Comparison of ENCODE assay signal across 18 mouse cellular contexts in genomic region chr19:23817196-23817595, GRCm38 (mm10).
"Had no signal": no experiment of that assay in that cellular context is flagged by ENCODE, and none has a peak within 500 bp of the region (broad histone marks: within the 10 kb centered on the region; RNA-seq: fewer than 3 reads in every experiment).

No protein-coding gene starts in this region.

- H3K9ac ChIP-seq: lung, embryonic 14.5 days; midbrain, embryonic 12.5 days; neural tube, embryonic 13.5 days; neural tube, embryonic 15.5 days had no signal

- ATAC-seq: midbrain, embryonic 16.5 days had no signal

- H3K9me3 ChIP-seq: midbrain, embryonic 10.5 days; midbrain, embryonic 12.5 days; neural tube, embryonic 13.5 days; neural tube, embryonic 15.5 days had no signal

- H3K27me3 ChIP-seq: midbrain, embryonic 12.5 days; neural tube, embryonic 13.5 days; neural tube, embryonic 15.5 days had no signal

- H3K27ac ChIP-seq: midbrain, embryonic 10.5 days; midbrain, embryonic 12.5 days; neural tube, embryonic 13.5 days; neural tube, embryonic 15.5 days had no signal

- DNase-seq: lung, embryonic 14.5 days; lung, postnatal 10 days; lung, postnatal 4 days; midbrain, embryonic 14.5 days; retina, postnatal 1 day; right cerebral cortex, adult 18-20 months; right cerebral cortex, postnatal 25 days; right cerebral cortex, postnatal 4 days; spleen, adult 18-20 months; thymus, adult 18-20 months; thymus, postnatal 14 days; thymus, postnatal 36 days had no signal

- H3K4me2 ChIP-seq: lung, embryonic 14.5 days; midbrain, embryonic 12.5 days; neural tube, embryonic 13.5 days; neural tube, embryonic 15.5 days had no signal

- H3K4me1 ChIP-seq: neural tube, embryonic 15.5 days had no signal

- H3K4me3 ChIP-seq: midbrain, embryonic 10.5 days; midbrain, embryonic 12.5 days; myocyte; neural tube, embryonic 13.5 days; neural tube, embryonic 15.5 days had no signal

- H3K36me3 ChIP-seq: midbrain, embryonic 10.5 days; midbrain, embryonic 12.5 days; neural tube, embryonic 15.5 days had no signal
